Mouse (Mus musculus): ENCODE results near the gene Rcor3. TPM values are rescaled to one million over a fixed set of nuclear protein-coding genes. Genes with fewer than 3 reads are reported as not detected.

Gene Rcor3
- total and polyA plus RNA-seq, 3 experiments: 6.7 to 15.5 TPM; not detected in 1

DNA sequence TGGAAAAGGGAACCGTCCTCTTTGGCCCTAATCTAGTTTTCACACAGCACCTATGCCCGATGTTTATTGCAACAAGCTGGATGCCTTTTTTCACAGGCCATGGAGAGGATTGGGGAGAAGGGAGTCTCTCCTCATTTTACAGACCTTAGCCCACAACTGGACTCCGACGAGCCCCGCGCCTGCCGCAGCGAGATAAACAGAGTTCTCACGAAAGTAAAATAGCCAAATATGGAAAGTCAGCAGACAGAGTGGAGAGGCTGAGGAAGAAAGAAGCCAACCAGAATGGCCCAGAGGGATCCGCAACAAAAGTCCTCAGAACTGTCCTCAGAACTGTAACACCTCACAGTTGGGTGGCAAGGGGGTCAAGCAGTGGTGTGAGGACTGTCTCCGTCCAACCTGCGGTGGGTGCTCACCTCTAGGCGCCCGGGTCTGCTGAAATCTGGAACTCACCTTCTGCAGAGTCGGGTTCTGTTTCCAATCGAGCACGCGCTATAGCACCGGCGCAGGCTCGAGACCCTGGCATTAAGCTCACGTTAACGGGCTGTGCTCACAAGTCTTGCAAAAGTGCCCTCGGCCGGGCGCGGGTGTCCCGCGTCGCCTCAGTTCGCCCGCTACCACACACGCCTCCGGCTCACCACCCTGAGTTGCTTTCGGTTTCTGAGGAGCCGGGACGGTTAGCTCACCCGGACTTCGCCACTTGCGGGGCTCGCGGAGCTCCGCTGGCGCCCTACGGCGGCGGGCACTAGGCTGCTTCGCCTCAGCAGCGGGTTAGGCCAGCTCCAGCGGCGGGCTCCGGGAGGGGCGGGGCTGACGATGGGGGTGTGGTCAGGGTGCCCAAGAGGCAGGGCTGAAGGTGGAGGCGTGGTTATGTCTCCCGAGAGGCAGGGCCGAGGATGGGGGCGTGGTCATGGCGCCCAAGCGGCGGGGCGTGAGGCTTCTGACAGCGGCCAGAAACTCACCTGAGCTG, 45.8 kb downstream of the Rcor3 start, which contains the start of gene Traf5 (continued):
- TF ChIP-seq ZMIZ1 (IDR thresholded peaks at IDR 0.05; ENCODE audit: low read depth, low read length): no peak
- no peak for TF ChIP-seq ETS1 (IDR thresholded peaks at IDR 0.05; ENCODE audit: low read depth, low read length)

DNA sequence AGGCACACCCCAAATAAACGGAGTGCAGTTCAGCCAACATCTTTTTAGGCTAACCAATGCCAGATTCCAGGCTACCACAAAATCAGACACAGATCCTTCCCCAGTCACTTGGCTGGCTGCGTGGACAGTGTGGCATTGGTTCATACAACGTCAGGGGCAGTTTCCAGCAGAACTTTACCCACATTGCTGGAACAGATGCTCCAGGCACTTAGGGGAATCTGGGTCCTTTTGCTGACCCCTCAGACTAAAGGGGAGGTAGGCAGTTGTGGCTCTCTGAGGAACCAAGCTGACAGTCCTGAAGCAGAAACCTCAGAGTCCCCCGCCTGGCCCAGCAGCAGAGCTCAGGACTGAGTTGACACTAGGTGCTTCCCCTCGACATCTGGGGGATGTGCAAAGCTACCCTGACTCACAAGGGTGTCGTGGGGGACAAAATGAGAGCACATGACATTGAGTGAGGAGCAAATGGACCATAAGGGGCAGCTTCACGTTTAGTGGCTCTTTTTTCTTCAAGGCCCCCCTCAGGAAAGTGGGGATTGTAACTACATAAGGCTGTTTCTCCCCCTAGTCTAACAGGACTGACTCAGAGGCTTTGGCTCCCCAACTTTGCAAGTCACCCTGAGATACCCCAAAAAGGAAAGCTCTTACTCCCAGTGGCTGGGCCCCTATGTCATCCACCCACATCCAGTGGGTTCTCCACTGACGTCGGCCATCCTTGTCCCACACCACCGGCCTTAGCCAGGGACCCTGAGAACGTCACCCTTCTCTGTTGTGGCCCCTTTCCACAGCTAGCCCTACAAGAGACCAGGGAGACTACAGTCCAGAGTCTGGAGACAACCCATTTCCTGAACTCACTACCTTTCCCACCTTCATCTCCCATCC, 46.9 kb downstream of the Rcor3 start:
- H3K79me2 ChIP-seq (ENCODE audit: control insufficient read depth, insufficient read depth, low read length, poor library complexity): no peaks in the 10 kb centered on the region; the same call in 1 of the 2 replicates
- H3K27ac ChIP-seq (ENCODE audit: control insufficient read depth, low read depth, low read length): no peak overlapping the region
- TF ChIP-seq USF2 (IDR thresholded peaks at IDR 0.05; ENCODE audit: borderline replicate concordance in 1 of 2, insufficient read depth in 1 of 2, low read depth in 1 of 2, low read length in 2 of 2) (no peak), KAT2A (conservative IDR thresholded peaks at IDR 0.05; ENCODE audit: low read depth, low read length) (no peak), GABPA (IDR thresholded peaks at IDR 0.05; ENCODE audit: low read depth, low read length) (no peak), MXI1 (IDR thresholded peaks at IDR 0.05; ENCODE audit: low read depth, low read length) (no peak), CHD2 (IDR thresholded peaks at IDR 0.05; ENCODE audit: low read length) (no peak), JUND (IDR thresholded peaks at IDR 0.05; ENCODE audit: low read depth, low read length) (no peak), NRF1 (IDR thresholded peaks at IDR 0.05; ENCODE audit: insufficient read depth, low read depth, low read length, poor library complexity, severe bottlenecking) (no peak), CHD1 (IDR thresholded peaks at IDR 0.05; ENCODE audit: low read depth, low read length) (no peak), SIN3A (IDR thresholded peaks at IDR 0.05; ENCODE audit: low read length) (no peak), E2F4 (IDR thresholded peaks at IDR 0.05; ENCODE audit: borderline replicate concordance, low read depth, low read length) (no peak), ZNF384 (IDR thresholded peaks at IDR 0.05; ENCODE audit: low read depth, low read length) (no peak), SMC3 (IDR thresholded peaks at IDR 0.05; ENCODE audit: low read depth, low read length) (no peak), POLR2AphosphoS5 (IDR thresholded peaks at IDR 0.05; ENCODE audit: borderline replicate concordance, low read depth, low read length) (no peak), UBTF (IDR thresholded peaks at IDR 0.05; ENCODE audit: borderline replicate concordance, insufficient read depth, low read depth, low read length) (no peak), ZMIZ1 (IDR thresholded peaks at IDR 0.05; ENCODE audit: low read depth, low read length) (no peak)

More for the DNA sequence above, 46.9 kb downstream of the Rcor3 start:
- peaks cover 3 to 14% of the 10 kb centered on the region in 2 experiments for H3K4me1 ChIP-seq (ENCODE audit: control insufficient read depth in 1 of 2, insufficient read depth in 2 of 2, low read length in 2 of 2)
- no peak overlapping the region for H3K9ac ChIP-seq (ENCODE audit: control insufficient read depth, low read depth, low read length, poor library complexity, severe bottlenecking)
- H3K27me3 ChIP-seq (ENCODE audit: control insufficient read depth in 1 of 2, insufficient read depth in 2 of 2, low read length in 2 of 2): no peaks in the 10 kb centered on the region
- H3K9me3 ChIP-seq (replicated peaks; ENCODE audit: insufficient read depth, low read length): no peaks in the 10 kb centered on the region
- peaks cover 0 to 6% of the 10 kb centered on the region in 2 experiments; a peak in 1 of 4 replicates for H3K36me3 ChIP-seq (ENCODE audit: control insufficient read depth in 1 of 2, insufficient read depth in 2 of 2, low read length in 2 of 2)
- no peak for DNase-seq (ENCODE audit: low read depth, low spot score)
- no peak overlapping the region for H3K4me3 ChIP-seq (ENCODE audit: control insufficient read depth in 1 of 2, insufficient read depth in 1 of 2, low read depth in 2 of 2, low read length in 2 of 2)

Measured in MEL (cell line).